Mouse (Mus musculus) bone marrow macrophage, adult 2 months (primary cell): Measurements from ENCODE around the gene Nkx6-1.

Experiments used
- CTCF ChIP-seq: IDR thresholded peaks from 2 replicates; pipeline ENCODE4 v1.5.1; 2012; ENCODE audit warnings: low read depth, mild to moderate bottlenecking, low read length, moderate library complexity
- POLR2A ChIP-seq: IDR thresholded peaks from 2 replicates; pipeline ENCODE4 v1.6.1; 2012; ENCODE audit warnings: mild to moderate bottlenecking, low read depth, low read length, borderline replicate concordance

DNA sequence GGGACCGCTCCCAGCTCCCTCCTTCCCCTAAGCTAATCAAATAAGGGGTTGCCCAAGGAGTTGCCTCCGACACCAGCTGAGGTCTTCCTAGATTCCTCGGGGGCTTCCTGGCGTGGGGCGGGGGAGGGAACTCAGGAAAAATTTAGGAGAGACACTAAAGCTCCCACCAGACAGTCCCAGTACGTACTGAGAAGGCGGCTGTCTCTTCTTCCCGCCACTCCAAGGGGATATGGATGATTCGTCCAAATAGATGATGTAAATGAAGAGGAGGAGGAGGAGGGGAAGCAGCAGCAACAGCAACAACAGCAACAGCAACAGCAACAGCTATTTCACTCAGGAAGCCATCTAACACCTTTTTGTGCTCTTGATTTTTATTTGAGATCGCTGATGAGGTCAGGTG is 7.1 kb downstream of the Nkx6-1 start:
- TF ChIP-seq POLR2A: no peak
- no peak for TF ChIP-seq CTCF
